Mouse (Mus musculus) spleen, adult 2 months (tissue): ENCODE data around the gene Clec2l.

Experiments used
- CTCF ChIP-seq: fragments of 200-500 bp; IDR thresholded peaks from 2 replicates; pipeline ENCODE4 v1.5.1; 2011; ENCODE audit warnings: mild to moderate bottlenecking, inconsistent platforms; ENCODE audit not compliant: insufficient read depth, insufficient read length, insufficient replicate concordance; ENCODE audit errors: extremely low read depth
- POLR2A ChIP-seq: fragments of 200-500 bp; IDR thresholded peaks from 2 replicates; pipeline ENCODE4 v1.6.1; 2011; ENCODE audit warnings: low read depth, low read length, inconsistent platforms

DNA sequence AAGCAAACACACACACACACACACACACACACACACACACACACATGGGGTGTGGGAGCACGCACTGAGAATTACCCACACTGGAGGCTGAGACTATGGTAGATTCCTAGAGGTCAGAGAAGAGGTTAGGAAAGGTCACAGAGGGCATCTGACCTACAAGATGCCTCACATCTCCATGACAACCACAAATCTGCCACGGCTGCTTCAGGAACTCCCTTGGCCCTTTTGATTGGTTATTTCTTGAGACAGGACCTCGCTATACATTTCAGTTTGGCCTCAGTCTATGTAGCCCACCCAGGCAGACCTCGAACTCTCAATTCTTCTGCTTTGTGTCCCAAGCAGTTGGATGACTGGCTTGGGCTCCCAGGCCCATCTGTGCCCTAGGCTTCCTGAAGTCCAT, 1.2 kb upstream of the Clec2l start:
- no peak for TF ChIP-seq CTCF
- TF ChIP-seq POLR2A: no peak
